Mouse (Mus musculus): ENCODE measurements around the gene Taar7a.

Gene Taar7a

DNA sequence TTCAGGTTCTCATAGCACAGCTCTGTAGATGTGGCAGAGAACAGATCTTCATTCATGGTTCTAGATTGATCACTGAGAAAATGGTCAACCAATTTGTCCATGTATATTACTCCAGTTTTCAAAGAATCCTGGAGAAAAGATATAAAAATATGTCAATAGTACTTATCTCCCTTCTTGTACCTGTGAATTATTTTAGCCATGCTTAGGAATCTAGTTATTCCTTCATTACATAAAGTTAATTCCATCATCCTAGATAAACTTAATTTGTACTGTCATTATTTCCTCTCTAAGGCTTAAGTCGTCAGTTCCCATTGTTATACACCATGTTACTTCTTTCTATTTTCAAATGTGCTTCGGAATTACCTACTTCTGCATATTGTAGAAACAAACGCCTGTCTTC, at the start of gene Taar7a:
TSS of gene Taar7a (minus strand) at position 101 of the 400 bp plus-strand sequence.
- DNase-seq: no peak

GRCm38 (mm10) chr10:24040120-24040869, 47.0 kb upstream of the Taar7a start:
- DNase-seq: no peak

DNA sequence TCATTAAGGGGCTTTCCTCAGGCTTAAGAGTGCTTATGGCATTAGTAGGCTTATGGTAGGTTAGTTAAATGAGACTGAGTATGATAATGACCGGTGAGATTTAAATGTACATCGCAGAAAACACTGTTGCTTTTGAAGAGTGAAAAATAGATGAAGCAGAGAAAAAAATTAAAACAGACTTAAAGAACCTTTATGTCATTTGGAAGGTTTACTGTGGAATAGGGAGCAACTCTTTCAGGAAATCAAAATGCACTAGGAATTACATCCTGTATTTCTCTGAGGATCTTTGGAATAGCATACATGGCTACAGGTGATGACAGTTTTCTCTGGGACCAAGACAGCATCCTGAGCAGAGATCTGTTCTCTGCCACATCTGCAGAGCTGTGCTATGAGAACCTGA, 44.0 kb upstream of the Taar7a start, which contains the start of gene Taar7e:
TSS of gene Taar7e (plus strand) at position 301 of the 400 bp plus-strand sequence.
- no peak for DNase-seq

- DNase-seq: no peak
These were observed 38.1 kb upstream of the Taar7a start for GRCm38 (mm10) chr10:24031347-24031746.

GRCm38 (mm10) chr10:24026922-24027321, 33.6 kb upstream of the Taar7a start, which contains the start of gene Taar7d:
Gene Taar7d, plus strand, starts transcription at chr10:24027222.
- no peak for DNase-seq

GRCm38 (mm10) chr10:24008143-24008542, 14.9 kb upstream of the Taar7a start:
- no peak for DNase-seq

DNA sequence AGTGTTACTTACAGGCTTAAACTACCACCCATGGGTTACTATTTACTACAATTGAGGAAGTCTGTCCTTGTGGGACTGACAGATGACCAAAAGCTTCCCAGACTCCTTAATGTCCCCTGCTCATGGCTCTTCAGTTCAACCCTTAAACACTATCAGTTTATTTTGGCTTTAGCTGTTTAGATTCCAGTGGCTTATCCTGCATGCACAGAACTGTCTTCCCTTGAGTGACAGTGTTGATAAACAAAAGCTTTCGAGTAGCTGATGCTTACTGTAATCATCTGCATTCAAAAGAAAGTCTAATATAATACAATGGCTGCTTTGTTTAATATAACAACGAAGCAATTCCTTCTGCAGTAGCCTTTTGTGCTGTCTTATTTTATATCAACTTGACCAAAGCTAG, 13.8 kb upstream of the Taar7a start:
- DNase-seq: no peak

DNA sequence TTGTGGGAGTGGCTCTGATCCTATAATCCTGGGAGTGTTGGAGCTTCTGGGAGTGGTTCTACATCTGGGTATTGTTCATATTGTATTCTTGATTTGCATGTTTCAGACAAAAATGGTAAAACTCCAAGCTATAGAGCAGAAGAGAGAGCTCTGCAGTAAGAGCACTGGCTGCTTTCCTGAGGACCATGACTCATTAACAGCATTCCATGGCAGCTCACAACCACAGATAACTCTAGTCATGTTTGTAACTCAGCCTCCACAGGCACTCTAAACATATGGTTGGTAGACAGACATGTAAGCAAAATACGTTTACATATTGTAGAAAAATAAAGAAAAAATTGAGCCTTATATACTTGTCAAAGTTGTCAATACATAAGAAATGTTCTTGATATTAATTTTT, 13.2 kb upstream of the Taar7a start:
- no peak for DNase-seq

DNA sequence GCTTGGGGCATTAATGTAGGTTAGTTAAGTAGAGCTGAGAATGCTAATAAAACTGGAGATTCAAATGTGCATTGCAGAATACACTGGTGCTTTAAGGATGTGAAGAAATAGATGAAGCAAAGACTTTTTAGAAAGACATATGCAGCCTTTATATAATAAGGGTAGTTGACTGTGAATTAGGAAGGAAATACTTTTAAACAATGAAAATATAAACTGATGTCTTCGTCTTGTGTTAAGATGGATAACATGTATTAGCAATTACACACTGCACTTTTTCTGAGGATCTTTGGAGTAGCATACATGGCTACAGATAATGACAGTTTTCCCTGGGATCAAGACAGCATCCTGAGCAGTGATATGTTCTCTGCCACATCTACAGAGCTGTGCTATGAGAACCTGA, 6.4 kb upstream of the Taar7a start, which contains the start of gene Taar7b:
TSS of gene Taar7b (plus strand) at position 301 of the 400 bp plus-strand sequence.
- DNase-seq: no peak

DNA sequence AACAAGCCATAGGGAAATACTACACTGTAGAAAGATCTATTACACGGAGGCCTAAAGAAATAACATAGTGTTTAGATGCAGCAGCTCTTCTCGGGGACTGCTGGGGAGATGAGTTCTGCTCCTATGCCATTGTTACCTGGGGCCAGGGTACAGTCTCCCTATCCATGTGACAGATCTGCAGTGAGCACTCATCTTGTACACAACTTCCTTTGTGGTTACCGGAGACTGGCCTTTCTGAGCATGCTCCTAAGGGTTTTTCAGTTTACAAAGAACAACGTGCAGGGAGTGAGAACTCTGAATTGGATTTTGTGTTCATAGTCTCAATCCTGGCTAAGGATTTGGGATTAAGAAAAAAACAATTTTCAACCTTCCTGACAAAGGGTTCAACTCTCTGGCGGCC, 6.9 kb downstream of the Taar7a start:
- DNase-seq: no peak

DNA sequence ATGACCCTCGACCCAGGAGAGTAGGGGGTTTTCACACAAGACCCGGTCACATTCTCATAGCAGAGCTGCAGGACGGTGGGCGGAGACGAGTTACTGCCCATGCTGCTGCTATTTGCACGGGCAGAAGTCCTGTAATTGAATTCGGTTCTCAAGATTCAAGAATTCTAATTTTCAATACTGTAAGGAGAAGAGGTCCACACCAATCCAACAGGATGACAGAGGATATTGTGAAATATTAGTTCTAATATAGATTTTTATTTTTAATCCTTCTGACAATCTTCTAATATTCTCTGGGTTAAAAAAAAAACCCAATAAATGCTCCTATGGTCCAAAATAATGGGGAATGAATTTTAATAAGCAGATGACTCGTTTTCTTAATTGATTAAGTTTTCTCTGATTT, 7.7 kb downstream of the Taar7a start, which contains the start of gene Taar6:
TSS of gene Taar6 (minus strand) at position 101 of the 400 bp plus-strand sequence.
- DNase-seq: no peak

GRCm38 (mm10) chr10:23978901-23979705, 14.2 kb downstream of the Taar7a start:
- DNase-seq: peak; percentile 73

GRCm38 (mm10) chr10:23977958-23978357, 15.3 kb downstream of the Taar7a start:
- DNase-seq: no peak

- DNase-seq: no peak
These were observed 22.0 kb downstream of the Taar7a start for GRCm38 (mm10) chr10:23971256-23971655.

DNA sequence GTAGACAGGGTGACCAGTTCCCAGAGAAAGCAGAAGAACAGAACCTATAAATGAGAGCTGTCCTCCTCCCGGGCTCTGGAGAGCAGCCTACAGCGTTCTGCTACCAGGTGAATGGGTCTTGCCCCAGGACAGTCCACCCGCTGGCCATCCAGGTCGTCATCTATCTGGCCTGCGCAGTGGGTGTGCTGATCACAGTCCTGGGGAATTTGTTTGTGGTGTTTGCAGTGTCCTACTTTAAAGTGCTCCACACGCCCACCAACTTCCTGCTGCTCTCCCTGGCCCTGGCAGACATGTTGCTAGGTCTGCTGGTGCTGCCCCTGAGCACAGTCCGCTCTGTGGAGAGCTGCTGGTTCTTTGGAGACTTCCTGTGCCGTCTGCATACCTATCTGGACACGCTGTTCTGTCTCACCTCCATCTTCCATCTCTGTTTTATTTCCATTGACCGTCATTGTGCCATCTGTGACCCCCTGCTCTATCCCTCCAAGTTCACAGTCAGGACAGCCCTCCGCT, 22.6 kb downstream of the Taar7a start, which contains the start of gene Taar5:
TSS of gene Taar5 (plus strand) at position 51 of the 510 bp plus-strand sequence.
- DNase-seq: no peak

GRCm38 (mm10) chr10:23964921-23965610, 28.2 kb downstream of the Taar7a start:
- no peak for DNase-seq

DNA sequence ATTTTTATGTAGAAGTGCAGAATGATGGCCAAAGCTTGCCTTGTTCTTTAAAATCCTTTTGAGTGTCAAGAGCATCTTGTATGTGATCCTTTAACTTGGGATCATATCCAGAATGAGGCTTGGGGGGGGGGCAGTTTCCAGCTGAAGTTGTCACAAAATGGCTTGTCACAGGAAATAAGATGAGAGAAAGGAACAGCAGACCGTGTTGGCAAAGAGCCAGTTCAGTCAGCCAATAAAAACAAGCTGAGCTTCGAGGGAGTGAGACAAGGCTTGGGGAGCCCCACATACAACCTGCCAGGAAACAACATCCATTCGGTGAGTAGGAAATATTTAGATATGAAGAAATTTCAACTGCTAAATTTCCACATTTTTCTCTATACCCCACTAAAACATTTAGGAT, 29.8 kb downstream of the Taar7a start:
- no peak for DNase-seq

GRCm38 (mm10) chr10:23960444-23960915, 32.8 kb downstream of the Taar7a start, which contains the start of gene Taar4:
Gene Taar4, plus strand, starts transcription at chr10:23960494.
- DNase-seq: no peak

DNA sequence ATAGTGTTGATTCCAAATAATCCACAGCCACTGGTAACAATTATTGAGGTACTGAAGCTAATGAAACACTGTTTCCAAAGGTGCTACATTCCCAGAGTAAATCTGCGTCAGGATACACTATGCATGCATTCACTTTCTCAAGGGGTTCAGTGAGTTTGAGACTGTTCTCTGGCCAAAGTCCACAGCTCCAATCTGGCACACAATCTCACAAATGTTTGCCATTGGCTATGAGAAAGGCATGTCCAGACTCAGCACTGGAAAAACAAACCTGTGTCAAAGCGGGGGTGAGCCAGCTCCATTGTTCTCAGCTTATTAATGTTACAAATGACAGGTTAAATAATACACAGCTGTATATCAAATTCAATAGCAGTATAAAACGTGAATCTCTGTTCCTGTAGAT, 34.2 kb downstream of the Taar7a start:
- peak; percentile 59 for DNase-seq

DNA sequence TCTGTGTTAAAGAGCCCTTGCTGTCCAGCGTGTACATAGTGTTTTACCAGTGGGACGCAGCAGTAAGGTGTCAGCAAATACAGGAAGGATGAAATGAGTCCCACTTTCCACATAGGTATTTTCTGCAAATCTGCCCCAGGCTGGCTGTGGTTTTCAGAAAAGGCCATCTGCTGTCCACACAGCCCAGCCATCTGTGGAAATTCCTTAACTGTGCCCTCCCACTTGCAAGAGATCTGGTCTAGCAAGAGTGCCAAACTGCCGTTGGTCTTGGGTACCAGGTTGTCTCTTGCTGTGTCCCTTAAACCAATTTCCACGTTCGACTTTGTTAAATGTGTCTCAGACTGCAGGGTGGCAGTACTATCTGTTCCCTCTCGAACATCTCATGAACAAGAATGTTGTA, 41.6 kb downstream of the Taar7a start:
- DNase-seq: no peak

- no peak for DNase-seq
These were observed 43.7 kb downstream of the Taar7a start, which contains the start of gene Taar3 for GRCm38 (mm10) chr10:23949508-23950005. Gene Taar3, plus strand, starts transcription at chr10:23949558.

DNA sequence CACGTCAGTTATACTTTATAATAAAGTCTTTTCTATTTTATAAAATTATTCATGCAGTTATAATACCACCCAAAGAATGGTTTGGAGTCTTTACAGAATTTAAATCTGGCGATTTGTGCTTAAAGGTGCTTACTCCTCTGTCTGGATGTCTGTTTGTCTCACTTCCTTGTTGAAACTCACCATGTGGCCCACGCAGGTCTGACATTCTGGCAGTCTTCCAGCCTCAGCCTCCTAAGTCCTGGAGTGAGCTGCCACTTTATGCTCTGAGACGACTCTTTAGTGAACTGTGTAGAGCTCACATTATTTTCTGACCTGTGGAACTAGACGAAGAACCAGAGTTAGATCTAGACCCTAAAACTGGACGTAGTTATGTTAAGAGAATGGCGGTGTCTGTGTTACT, 45.3 kb downstream of the Taar7a start:
- DNase-seq: no peak
